Mouse (Mus musculus) brown adipose tissue, adult 24 weeks (tissue): Measurements from ENCODE around the gene Ifna2. TPM values are rescaled to one million over a fixed set of nuclear protein-coding genes. Genes with fewer than 3 reads are reported as not detected.

Experiments
- H3K27ac ChIP-seq: fragments of 200-500 bp; replicated peaks from 2 replicates; pipeline ENCODE4 v1.5.1; 2012; ENCODE audit warnings: low read depth, mild to moderate bottlenecking, low read length
- H3K4me1 ChIP-seq: fragments of 200-500 bp; 2 replicates; pipeline ENCODE4 v1.6.1; 2012; ENCODE audit warnings: low read length, mixed read lengths; ENCODE audit not compliant: control insufficient read depth, insufficient read depth, insufficient read length
- H3K4me3 ChIP-seq: fragments of 200-500 bp; 2 replicates; pipeline ENCODE4 v1.5.1; 2012; ENCODE audit warnings: low read depth, mild to moderate bottlenecking, low read length, moderate library complexity; ENCODE audit not compliant: insufficient read depth
- polyA plus RNA-seq: library from polyadenylated mRNA; stranded (reverse); fragments of >200 nt; gene quantifications from 2 replicates; pipeline ENCODE4 v1.2.4, GENCODE M21; 2012; ENCODE audit not compliant: missing spikeins, insufficient read depth, insufficient read length

The Ifna2 gene
- polyA plus RNA-seq, result not detected in 2 replicates

DNA sequence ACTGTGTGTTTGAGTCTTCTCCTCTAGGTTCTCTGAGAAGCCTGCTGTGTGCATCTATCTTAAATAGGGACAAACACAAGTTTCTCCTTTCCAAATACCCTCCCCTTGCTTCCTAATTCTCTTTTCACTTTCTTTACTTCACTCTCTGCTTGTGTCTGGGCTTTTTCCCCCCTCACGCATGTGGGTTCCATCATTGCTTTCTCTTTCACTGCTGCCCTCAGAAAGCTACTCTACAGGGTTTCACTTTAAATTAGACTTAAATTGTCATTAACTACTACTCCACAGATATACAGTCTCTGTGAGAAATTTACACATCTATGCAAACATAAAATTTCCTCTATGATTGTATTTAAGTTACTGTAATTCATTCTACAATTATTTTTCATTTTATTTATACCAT lies at the start of gene Ifna2:
Ifna2 (minus strand) TSS at position 101 of the 400 bp plus-strand sequence.
- no peak within 1 kb of the TSS for H3K4me3 ChIP-seq
- H3K27ac ChIP-seq, result no peak within 1 kb of the TSS
- no peaks in the 10 kb centered on the region for H3K4me1 ChIP-seq

DNA sequence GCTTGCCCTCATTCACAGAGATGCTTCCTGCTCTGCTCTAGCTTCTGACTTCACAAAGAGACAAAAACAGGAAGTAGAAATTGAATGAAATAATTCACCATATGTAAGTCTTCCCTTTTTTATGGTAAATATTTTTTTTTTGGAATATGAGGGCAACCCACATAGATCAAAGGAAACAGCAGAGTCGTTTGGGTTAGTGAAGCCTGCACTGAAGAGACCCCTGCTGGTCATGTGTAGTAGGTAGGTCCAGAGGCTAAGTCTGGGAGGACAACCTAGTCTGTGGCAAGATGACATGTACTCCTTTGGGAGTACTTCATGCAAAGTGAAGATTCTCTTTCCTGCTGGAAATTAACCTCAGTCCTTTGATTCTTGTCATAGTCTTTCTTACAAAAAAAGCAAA lies 43.6 kb upstream of the Ifna2 start:
- Histone ChIP-seq H3K27ac (no peak overlapping the region), H3K4me1 (no peaks in the 10 kb centered on the region), H3K4me3 (no peak overlapping the region)

DNA sequence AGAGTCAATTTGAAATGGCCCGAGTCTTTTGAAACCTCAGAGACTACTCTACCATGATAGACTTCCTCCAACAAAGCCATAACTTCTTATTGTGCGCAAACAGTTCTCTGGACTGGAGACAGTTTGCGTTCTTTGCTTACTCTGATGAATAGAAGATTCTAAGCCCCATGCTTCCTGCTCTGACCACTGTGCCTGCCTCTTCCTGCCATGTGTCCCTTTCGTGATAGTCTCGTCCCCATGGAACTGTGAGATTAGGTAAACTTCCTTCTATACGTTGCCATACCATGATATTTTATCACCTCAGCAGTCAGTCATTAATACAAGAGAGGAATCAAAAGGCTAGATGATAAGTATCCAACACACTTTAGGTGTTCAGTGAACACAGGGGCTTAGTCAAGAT lies 43.0 kb upstream of the Ifna2 start:
- H3K4me3 ChIP-seq, result no peak overlapping the region

DNA sequence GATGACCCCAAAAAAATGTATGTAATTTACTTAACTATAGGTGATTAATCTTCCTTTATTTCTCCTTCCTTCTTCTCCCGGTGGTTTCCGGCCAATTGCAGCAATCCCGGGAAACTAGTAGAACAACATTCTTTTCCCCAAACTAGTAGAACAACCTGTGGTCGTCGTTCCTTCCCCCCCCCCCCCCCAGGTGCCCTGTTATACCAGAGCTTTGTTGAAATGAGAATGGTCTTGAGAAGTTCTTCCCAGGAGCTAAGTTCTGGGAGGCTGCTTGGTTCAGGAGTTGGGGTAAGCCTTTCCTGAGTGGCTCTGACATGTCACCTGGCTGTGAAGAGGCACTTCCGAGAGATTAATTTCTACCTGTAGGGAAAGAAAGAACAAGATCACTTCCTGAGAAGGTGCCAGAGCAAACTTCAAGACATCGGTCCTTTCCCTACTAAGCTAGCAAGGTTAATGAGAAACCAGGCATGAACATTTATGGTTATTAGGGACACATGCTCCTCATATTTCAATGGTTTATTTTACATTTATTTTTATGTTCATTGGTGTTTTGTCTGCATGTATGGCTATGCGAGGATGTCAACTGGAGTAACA lies 39.9 kb upstream of the Ifna2 start:
- H3K4me3 ChIP-seq, result no peak overlapping the region
- no peak overlapping the region for H3K27ac ChIP-seq
- peaks cover 15% of the 10 kb centered on the region for H3K4me1 ChIP-seq

More for the DNA sequence above, 43.0 kb upstream of the Ifna2 start:
- H3K27ac ChIP-seq, result peak overlapping the region; percentile 8; the same call in 1 of the 2 replicates
- no peaks in the 10 kb centered on the region for H3K4me1 ChIP-seq

DNA sequence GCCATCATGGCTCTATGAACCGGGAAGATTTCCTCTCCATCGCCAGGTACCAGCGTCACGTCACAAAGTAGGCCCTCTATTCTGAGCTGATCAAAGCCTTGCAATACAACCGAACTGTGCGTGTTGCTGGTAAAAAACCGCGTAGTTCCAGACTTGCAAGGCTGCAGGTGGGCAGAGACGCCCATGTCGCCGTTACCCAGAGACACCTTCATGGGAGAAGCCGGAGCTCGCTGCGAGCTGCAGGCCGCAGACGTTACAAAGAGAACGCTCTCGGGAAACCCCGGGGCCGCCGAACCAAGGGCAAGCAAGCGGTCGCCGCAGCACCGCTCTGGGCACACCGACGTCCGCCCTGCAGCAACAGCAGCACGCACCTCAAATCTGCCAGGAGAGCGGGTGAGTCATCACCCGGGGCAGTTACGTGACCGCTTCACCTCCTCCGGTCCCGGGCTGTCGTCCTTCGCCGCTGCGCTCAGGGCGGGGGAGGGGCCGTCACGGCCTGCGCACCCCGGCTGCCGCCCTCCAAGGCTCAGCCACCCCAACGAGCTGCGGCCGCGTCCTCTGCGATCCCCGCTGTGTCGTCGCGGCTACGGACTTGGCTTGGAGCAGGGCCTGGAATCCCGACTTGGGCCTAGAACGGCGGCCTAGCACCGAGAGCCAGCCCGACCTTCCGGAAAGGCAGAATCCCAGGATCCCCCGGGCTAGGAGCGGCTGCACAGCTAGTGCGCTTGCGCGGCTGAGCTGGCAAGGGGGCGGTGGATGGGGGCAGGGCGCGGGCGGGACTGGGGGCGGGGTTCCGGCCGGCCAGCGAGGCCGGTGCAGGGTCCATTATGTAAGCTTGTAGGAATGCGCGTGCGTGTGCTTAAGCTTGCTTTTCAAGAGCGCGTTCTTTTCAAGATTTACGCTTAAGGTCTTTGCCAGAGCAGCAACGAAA lies 38.3 kb upstream of the Ifna2 start, which contains the start of the genes Gm26566 and Klhl9:
Gm26566 (plus strand) TSS at position 15 of the 931 bp plus-strand sequence.
Klhl9 (minus strand) TSS at position 675 of the 931 bp plus-strand sequence.
- H3K4me3 ChIP-seq, result peak within 1 kb of the TSS; percentile 96
- H3K27ac ChIP-seq, result peak within 1 kb of the TSS; percentile 100
- peaks cover 17% of the 10 kb centered on the region for H3K4me1 ChIP-seq

DNA sequence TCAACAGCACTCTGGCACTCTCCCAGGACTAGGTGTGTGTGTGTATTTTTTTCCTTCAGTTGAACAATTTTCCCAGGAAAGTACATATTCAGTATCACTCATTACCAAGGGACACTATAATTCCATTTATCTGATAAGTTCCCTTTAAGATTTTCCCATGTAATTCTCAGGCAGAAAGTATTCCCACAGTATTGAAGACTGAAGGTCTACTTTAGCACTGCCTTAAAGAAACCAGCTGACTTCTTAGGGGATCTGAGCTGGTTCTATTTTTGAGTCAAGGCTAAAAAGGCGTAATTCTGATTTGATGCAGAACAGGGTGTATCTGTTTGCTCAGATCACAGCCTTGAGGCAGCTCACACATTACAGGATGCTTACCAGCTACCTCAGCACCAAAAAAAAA lies 35.0 kb upstream of the Ifna2 start:
- peaks cover 17% of the 10 kb centered on the region for H3K4me1 ChIP-seq
- H3K27ac ChIP-seq, result no peak overlapping the region
- H3K4me3 ChIP-seq, result peak overlapping the region; percentile 45; the same call in 1 of the 2 replicates

DNA sequence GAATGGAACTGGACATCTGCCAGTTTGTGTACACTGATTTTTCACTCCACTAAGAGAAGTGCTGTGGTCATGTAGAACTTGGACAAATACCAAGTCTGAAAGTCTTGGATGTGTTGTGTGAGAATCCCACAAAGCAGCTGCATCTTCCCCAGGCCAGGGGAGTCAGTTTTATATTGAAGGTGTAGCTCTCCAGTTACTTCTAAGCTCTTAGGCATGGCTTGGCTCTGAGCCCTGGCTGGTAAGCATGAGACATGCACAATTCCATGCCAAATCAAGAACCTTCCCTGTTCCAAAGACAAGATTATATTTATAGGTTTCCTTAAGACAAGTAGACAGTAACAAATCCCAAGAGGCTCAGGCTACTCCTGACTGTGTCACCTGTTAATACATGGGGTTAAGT lies 31.3 kb upstream of the Ifna2 start:
- H3K27ac ChIP-seq, result no peak overlapping the region
- peaks cover 6% of the 10 kb centered on the region for H3K4me1 ChIP-seq
- no peak overlapping the region for H3K4me3 ChIP-seq

DNA sequence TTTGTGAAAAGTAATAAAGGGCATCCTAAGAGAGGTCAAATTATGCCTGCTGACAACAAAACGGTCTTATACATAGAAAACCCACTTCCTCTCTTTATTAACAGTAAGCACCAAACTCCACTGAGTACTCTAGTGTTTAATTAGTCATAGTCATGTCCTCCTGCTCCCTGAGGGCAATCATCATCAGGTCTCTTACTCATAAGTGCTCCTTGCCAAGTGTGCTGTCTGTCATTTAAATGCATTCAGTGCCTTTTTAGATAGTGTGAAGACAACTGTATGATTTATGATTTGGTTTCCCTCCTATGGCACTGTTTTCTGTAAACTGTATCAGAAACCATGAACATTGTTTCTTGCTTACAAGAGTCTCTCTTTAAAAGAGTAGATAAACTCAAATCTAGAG lies 30.6 kb upstream of the Ifna2 start:
- H3K4me3 ChIP-seq, result no peak overlapping the region
- no peak overlapping the region for H3K27ac ChIP-seq
- peaks cover 4% of the 10 kb centered on the region for H3K4me1 ChIP-seq

DNA sequence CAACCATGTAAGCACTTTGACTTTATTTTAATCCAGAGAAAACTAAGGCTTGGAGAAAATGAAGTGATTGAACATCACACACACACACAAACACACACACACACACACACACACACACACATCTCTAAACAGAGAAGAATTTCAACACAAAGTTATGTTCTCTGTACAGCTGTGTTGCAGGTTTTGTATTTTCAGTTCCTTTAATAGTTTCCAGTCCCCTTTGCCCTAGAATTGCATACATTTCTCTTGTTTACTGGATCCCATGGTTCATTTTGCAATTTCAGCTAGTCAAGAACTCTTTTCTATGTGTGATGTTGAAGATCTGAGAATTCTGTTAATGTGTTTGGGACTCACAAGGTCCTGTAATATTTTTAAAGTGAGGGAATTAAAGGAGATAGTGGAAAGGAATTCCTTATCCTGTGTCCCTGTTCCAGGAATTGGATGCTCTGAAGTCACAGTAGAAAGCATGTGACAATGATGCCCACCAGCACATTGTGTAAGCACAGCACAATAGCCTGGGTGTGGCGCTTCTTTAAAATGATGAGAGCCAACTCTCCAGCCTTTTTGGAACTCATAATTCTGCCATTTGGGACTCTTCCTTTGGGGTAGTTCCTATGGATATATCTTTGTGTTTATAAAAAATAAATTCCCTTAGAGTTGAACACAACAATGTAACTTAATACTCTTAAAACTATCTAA lies 23.6 kb upstream of the Ifna2 start:
- H3K27ac ChIP-seq, result 0 out of 2 replicates have a peak overlapping the region, but pooled peaks have one; percentile 20
- H3K4me1 ChIP-seq, result peaks cover 7% of the 10 kb centered on the region
- no peak overlapping the region for H3K4me3 ChIP-seq

DNA sequence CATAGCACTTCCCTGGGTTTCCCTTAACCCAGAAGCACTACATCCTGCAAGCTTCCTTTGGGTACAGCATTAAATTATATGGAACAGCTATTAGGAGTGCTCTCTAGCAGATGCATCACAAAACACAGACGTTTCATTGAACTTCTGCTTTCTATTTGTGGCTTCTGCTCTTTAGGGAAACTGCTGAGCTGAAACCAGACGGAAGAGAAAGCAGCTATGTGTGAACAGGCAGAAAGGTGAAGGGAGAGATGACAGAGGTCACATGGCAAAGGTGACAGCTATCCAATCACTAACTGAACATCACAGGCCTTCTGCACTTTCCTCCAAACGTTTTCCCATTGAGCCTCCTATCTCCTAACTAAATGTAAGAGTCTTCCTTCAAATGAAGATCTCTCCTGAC lies 22.2 kb upstream of the Ifna2 start:
- H3K27ac ChIP-seq, result no peak overlapping the region
- peaks cover 7% of the 10 kb centered on the region for H3K4me1 ChIP-seq

DNA sequence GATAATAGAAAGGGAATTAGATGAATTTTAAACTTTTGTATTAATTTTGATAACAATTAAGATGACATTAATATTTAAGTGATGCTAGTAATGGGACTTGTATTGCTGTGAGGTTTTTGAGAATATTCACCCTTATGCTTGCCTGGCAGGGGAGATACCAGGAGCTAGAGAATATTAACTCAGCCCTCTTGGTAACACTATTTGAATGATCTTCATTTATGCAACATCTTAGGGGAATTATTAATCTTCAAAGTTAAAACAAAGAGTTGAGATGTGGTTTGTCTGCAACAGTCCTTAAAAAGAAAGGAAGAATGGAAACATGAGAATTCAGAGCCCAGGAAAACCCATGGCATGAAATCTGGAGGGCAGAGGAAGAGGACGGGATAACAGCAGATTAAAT lies 15.6 kb upstream of the Ifna2 start:
- Histone ChIP-seq H3K4me3 (no peak overlapping the region), H3K27ac (no peak overlapping the region), H3K4me1 (no peaks in the 10 kb centered on the region)

More for the DNA sequence above, 22.2 kb upstream of the Ifna2 start:
- no peak overlapping the region for H3K4me3 ChIP-seq

DNA sequence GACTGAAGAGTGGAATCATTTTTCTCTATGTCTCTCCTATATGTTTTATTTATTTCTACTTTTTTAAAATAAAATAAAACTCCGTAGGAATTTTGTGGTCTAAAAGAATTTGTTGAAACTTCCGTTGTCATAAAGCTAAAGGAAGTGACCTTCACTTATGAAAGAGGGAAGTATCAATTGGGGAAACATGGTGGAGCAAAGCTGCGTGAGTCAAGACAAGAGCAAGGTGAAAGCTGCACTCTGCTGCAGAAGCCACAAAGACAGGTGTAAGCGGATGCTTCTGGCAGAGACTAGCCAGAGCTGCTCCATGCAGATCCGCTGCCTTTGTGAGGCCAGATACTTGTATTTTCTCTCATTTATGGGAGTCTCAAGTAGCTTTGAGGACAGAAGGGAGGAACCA lies 15.1 kb upstream of the Ifna2 start:
- H3K4me3 ChIP-seq, result no peak overlapping the region
- H3K4me1 ChIP-seq, result no peaks in the 10 kb centered on the region
- H3K27ac ChIP-seq, result no peak overlapping the region

DNA sequence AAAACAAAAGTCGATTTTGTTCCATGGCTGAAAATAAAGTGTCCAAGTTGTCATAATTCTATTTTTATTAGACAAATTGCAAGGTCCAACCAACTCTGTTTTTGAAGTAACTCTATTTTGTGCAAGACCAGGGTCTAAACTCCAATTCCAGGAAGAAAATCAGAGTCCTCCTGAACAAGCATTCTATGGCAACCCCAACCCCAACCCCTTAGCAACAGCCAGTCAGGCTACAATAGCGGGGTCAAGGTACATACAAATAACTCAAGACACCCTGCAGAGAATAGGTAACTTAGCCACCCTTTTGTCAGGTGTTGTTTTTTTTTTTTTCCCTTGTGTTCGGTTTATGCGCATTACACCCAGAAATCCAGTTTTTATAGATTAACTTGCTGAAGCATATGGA lies 14.0 kb upstream of the Ifna2 start:
- Histone ChIP-seq H3K27ac (no peak overlapping the region), H3K4me3 (no peak overlapping the region)

DNA sequence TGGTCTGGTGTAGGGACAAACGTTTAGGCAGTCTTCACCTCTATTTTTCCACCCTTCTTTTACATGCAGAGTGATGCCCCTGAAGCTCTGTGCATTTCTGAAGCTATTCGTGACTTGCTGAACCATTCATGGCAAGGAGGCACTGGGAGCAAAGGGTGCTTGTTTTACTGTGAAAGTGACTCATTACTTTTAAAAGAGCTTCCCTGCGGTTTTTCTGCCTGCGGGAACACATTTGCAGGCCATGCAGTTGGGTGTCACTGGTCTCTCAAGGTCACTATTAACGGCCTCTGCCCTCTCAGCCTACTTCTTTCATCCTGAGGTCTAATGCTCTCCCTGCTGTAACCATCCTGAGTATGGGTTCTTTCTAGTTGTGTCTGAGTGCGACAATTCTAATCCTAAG lies 13.4 kb upstream of the Ifna2 start:
- H3K27ac ChIP-seq, result no peak overlapping the region
- no peaks in the 10 kb centered on the region for H3K4me1 ChIP-seq
- no peak overlapping the region for H3K4me3 ChIP-seq

More for the DNA sequence above, 14.0 kb upstream of the Ifna2 start:
- H3K4me1 ChIP-seq, result no peaks in the 10 kb centered on the region
